Mouse (Mus musculus) hindbrain, postnatal 0 days (tissue): ENCODE data around the gene Zfp775. TPM values are rescaled to one million over a fixed set of nuclear protein-coding genes. Genes with fewer than 3 reads are reported as not detected.

Experiments used
- ATAC-seq: fragments of 200-750 bp; cut with Nextera tagmentation; 2 replicates; pipeline ENCODE4 v1.8.0; 2017; ENCODE audit warnings: mild to moderate bottlenecking, moderate TSS enrichment, moderate library complexity
- DNase-seq: peaks from one replicate; pipeline ENCODE4 v3.0.0-alpha.2; 2015; ENCODE audit warnings: low spot score
- H3K27ac ChIP-seq: fragments of 300-500 bp; sonication (generic); 2 replicates; pipeline ENCODE4 v1.5.1; 2014; ENCODE audit warnings: mild to moderate bottlenecking
- H3K27me3 ChIP-seq: fragments of 300-500 bp; sonication (generic); 2 replicates; pipeline ENCODE4 v1.6.1; 2014; ENCODE audit warnings: low read length, mixed read lengths; ENCODE audit not compliant: insufficient read depth
- H3K36me3 ChIP-seq: fragments of 300-500 bp; sonication (generic); 2 replicates; pipeline ENCODE4 v1.6.1; 2014; ENCODE audit warnings: low read length, mixed read lengths; ENCODE audit not compliant: insufficient read depth
- H3K4me1 ChIP-seq: fragments of 300-500 bp; sonication (generic); 2 replicates; pipeline ENCODE4 v1.6.1; 2014; ENCODE audit warnings: antibody characterized with exemption, low read length, mixed read lengths; ENCODE audit not compliant: insufficient read depth
- H3K4me2 ChIP-seq: fragments of 300-500 bp; sonication (generic); 2 replicates; pipeline ENCODE4 v1.6.1; 2014; ENCODE audit warnings: low read depth, mild to moderate bottlenecking, low read length, moderate library complexity, mixed read lengths
- H3K4me3 ChIP-seq: fragments of 300-500 bp; sonication (generic); 2 replicates; pipeline ENCODE4 v1.5.1; 2014; ENCODE audit warnings: low read length
- H3K9ac ChIP-seq: fragments of 300-500 bp; sonication (generic); replicated peaks from 2 replicates; pipeline ENCODE4 v1.6.1; 2014; ENCODE audit warnings: mild to moderate bottlenecking, low read length, moderate library complexity, mixed read lengths
- H3K9me3 ChIP-seq: fragments of 300-500 bp; sonication (generic); 2 replicates; pipeline ENCODE4 v1.6.1; 2016; ENCODE audit warnings: low read length, mixed read lengths
- CTCF ChIP-seq: IDR thresholded peaks from 2 replicates; pipeline ENCODE4 v1.5.1; 2016; ENCODE audit warnings: antibody characterized with exemption, control low read depth, low read depth
- WGBS: fragments of 180-500 bp; shearing (Covaris S2); extraction: QIAGEN DNeasy Blood & Tissue Kit; methylation state at CpG from one replicate; pipeline ENCODE4 v1.1.7; 2014; 5-methylcytosine and 5-hydroxymethylcytosine counted together
- polyA plus RNA-seq: library from polyadenylated mRNA; unstranded; fragments of >200 nt; fragmentation: Nextera tagmentation; extraction: Ambion mirVana; gene quantifications from 2 replicates; pipeline ENCODE4 v1.2.1, GENCODE M21; 2015
- total RNA-seq: library from RNA; depleted of rRNA; stranded (reverse); fragments of >200 nt; gene quantifications from 2 replicates; pipeline ENCODE4 v1.2.3, GENCODE M21; 2014

The Zfp775 gene
- total and polyA plus RNA-seq, 2 experiments from 2014 or later = 8.8 to 11.6 TPM

DNA sequence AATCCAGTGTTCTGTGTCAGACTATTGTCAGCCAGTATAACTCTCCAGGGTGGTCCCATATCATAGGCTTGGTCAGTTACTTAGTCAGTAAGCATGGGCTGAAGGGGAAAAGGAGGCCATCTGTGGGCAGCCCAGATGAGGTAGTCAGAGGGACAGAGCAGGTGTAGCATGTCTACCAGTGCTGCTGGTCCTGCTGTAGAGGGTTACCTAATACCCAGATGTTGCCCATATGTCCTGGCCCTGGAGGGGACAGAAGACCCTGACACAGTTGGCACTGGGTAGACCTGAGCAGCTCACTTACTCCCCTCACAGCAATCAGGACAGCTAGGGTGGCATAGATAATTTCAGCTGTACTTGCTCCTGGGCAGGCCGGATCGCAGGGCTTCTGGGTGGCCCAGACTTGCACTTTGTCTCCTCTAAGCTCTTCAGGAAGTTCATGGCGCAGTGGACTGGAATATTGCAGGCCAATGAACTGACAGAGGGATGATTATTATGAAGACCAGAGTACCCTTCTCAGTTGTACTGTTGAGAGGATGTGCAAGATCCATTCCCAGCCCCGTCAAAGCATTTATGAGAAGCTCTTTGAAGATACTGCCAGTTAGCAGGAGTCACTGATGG lies 36.1 kb upstream of the Zfp775 start:
- Histone ChIP-seq H3K36me3 (0 out of 2 replicates have a peak, but pooled peaks cover 4% of the 10 kb centered on the region), H3K27ac (no peak overlapping the region), H3K9ac (no peak overlapping the region), H3K9me3 (no peaks in the 10 kb centered on the region), H3K27me3 (no peaks in the 10 kb centered on the region), H3K4me1 (no peaks in the 10 kb centered on the region; the same call in 1 of the 2 replicates), H3K4me3 (no peak overlapping the region), H3K4me2 (no peak overlapping the region)
- no peak for TF ChIP-seq CTCF
- WGBS = 93% methylated on average over 4 of the region's 4 CpGs
- ATAC-seq (no peak), DNase-seq (no peak)

DNA sequence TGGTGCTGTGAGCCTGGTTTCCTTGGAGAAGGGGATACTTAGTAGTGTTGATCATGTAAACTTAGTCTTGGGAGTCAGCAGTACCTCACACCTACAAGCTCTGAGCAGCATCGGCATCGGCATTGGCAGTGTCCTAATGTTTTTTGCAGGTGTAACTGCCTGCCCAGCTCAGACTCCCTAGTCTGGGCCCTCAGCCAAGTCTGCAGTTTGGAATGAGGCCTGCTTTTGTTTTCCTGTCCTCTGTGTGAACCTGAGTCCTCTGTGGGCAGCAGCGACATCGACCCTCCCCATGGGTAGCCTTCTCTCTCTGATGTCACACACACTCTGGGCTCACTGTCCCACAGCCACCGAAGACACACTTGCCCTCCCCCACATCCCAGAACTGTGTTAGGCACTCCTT lies 35.6 kb upstream of the Zfp775 start:
- no peak overlapping the region for H3K4me2 ChIP-seq
- DNase-seq (peak; percentile 19), ATAC-seq (no peak)
- H3K9ac ChIP-seq = no peak overlapping the region
- H3K27me3 ChIP-seq = no peaks in the 10 kb centered on the region
- WGBS = 37% methylated on average over 5 of the region's 5 CpGs
- H3K4me3 ChIP-seq = no peak overlapping the region
- H3K4me1 ChIP-seq = no peaks in the 10 kb centered on the region; the same call in 1 of the 2 replicates
- no peak overlapping the region for H3K27ac ChIP-seq
- H3K9me3 ChIP-seq = no peaks in the 10 kb centered on the region
- 0 out of 2 replicates have a peak, but pooled peaks cover 4% of the 10 kb centered on the region for H3K36me3 ChIP-seq
- no peak for TF ChIP-seq CTCF

DNA sequence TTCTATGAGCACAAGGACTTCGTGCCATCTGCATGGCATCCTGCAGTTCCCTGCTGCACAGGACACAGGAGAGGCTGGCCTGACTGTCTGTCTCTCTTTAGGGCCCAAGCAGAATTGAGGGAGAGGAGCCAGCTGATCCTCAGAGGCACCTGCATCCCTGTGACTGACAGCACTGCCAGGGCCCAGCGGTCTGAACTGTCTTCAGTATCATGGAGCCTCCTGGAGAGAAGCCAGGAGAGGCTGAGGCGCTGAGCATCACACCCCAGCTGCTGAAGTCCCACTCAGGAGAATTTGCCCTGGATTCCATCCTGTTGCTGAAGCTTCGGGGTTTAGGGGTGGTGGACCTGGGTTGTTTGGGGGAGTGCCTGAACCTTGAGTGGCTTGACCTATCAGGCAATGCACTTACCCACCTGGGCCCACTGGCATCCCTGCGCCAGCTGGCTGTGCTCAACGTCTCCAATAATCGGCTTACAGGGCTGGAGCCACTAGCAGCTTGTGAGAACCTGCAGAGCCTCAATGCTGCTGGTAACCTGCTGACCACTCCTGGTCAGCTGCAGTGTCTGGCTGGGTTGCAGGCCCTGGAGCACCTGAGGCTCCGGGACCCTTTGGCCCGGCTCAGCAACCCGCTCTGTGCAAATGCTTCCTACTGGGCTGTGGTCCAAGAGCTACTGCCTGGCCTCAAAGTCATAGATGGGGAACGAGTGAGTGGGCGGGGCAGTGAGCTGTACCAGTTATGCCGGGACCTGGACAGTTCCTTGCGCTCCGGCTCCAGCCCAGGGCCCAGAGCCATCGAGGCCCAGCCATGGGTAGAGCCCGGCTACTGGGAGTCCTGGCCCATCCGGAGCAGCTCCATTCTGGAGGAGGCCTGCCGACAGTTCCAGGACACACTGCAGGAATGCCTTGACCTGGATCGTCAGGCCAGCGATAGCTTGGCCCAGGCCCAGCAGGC lies 33.6 kb upstream of the Zfp775 start:
- Histone ChIP-seq H3K27ac (peak overlapping the region; percentile 62; the same call in 1 of the 2 replicates), H3K36me3 (0 out of 2 replicates have a peak, but pooled peaks cover 4% of the 10 kb centered on the region), H3K4me2 (no peak overlapping the region), H3K4me1 (no peaks in the 10 kb centered on the region; the same call in 1 of the 2 replicates), H3K9me3 (no peaks in the 10 kb centered on the region), H3K9ac (no peak overlapping the region), H3K4me3 (no peak overlapping the region), H3K27me3 (no peaks in the 10 kb centered on the region)
- no peak for TF ChIP-seq CTCF
- ATAC-seq (peak; percentile 59), DNase-seq (peak; percentile 60)
- 51% methylated on average over 21 of the region's 21 CpGs for WGBS

DNA sequence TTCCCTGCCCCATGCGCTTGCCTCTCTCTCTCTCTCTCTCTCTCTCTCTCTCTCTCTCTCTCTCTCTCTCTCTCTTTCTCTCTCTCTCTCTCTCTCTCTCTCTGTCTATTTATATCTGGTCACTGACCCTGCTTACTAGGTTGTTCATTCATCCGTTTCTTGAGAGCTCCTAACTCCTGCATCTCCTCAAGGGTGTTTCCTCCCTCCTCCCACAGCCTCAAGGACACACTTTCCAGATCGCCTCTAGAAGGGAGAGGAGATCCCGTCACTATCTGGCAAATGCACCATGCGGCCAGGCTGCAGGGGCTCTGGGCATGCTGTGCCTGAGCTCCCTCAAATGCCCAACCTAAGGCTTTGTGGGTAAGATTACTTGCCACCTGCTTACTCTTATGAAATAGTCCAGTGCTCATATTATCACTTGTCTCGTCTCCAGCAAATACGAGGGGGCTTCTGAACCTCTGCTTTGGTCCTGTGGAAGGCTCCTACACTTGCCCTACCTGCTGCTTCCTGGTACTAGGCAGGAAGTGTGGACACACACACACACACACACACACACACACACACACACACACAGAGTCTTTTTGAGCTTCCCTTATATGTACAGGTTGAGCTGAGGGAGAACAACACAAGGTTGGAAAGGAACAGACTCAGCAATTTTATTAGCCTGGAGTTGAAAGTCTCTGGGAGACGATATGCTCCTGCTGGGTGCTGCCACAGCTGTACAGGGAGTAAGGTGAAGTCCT lies 32.6 kb upstream of the Zfp775 start:
- WGBS = 70% methylated on average over 8 of the region's 8 CpGs
- no peak for ATAC-seq
- TF ChIP-seq CTCF = no peak
- H3K36me3 ChIP-seq = no peaks in the 10 kb centered on the region
- no peaks in the 10 kb centered on the region for H3K9me3 ChIP-seq
- no peak for DNase-seq
- H3K4me1 ChIP-seq = no peaks in the 10 kb centered on the region; the same call in 1 of the 2 replicates
- no peak overlapping the region for H3K4me3 ChIP-seq
- H3K9ac ChIP-seq = no peak overlapping the region
- H3K27me3 ChIP-seq = no peaks in the 10 kb centered on the region
- H3K4me2 ChIP-seq = no peak overlapping the region
- H3K27ac ChIP-seq = 0 out of 2 replicates have a peak overlapping the region, but pooled peaks have one; percentile 62

DNA sequence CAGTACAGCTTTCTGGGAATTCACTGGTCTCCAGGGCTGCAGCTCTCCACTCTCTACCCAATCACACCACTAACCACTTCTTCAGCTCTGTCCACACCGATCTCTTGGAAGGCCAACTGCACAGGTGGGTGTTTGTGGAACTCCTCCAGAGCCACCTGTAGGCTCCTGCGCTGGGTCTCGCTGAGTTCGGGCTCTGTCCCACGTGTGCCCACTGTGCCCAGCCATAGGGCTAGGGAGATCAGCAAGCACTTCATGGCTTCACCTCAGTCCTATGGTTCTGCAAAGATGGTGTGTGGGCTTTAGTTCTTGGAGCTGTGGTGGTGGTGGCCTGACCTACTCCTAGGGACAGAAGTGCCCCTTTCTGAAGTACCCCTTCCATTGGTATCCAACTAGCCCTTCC lies 29.8 kb upstream of the Zfp775 start:
- WGBS = 89% methylated on average over 5 of the region's 5 CpGs
- H3K4me3 ChIP-seq = no peak overlapping the region
- H3K27me3 ChIP-seq = no peaks in the 10 kb centered on the region
- ATAC-seq = no peak
- no peaks in the 10 kb centered on the region for H3K9me3 ChIP-seq
- no peak for TF ChIP-seq CTCF
- no peaks in the 10 kb centered on the region; the same call in 1 of the 2 replicates for H3K4me1 ChIP-seq
- DNase-seq = no peak
- H3K9ac ChIP-seq = no peak overlapping the region
- no peak overlapping the region; the same call in 1 of the 2 replicates for H3K27ac ChIP-seq
- H3K4me2 ChIP-seq = no peak overlapping the region
- no peaks in the 10 kb centered on the region for H3K36me3 ChIP-seq

DNA sequence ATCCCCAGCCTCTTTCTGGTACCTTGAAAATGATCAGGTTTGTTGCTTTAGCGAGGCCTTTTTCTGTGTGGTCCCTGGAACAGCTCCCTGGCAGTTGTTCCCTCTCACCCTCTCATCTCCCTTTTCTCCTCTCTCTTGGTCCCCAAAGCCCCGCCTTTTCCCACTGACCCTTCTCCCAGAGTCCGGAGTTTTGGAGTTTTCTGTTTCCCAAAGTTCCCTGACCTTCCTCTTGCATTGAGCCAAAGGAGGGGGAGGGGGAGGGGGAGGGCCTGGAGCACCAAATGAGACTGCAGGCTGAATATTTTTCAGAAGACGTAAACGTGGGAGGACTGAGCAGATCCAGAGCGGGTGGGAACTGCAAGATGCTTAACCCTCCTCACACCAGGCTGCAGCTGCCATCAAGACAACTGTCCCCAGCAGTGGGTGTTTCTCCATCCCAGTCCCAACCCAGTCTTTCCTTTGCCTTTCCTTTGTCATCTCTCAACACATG lies 29.2 kb upstream of the Zfp775 start, which contains the start of gene Rarres2:
Rarres2 (minus strand) TSS at position 218 of the 490 bp plus-strand sequence.
- 29% methylated on average over 6 of the region's 6 CpGs for WGBS
- no peaks in the 10 kb centered on the region for H3K27me3 ChIP-seq
- no peak within 1 kb of the TSS; the same call in 1 of the 2 replicates for H3K27ac ChIP-seq
- H3K9ac ChIP-seq = no peak within 1 kb of the TSS
- no peak for TF ChIP-seq CTCF
- no peak for DNase-seq
- ATAC-seq = no peak
- H3K9me3 ChIP-seq = no peaks in the 10 kb centered on the region
- no peaks in the 10 kb centered on the region for H3K36me3 ChIP-seq
- H3K4me1 ChIP-seq = no peaks in the 10 kb centered on the region; the same call in 1 of the 2 replicates
- H3K4me2 ChIP-seq = no peak within 1 kb of the TSS
- no peak within 1 kb of the TSS for H3K4me3 ChIP-seq
